Mouse (Mus musculus) naive thymus-derived CD4-positive, alpha-beta T cell, adult 2 months (primary cell): Measurements from ENCODE around the gene Hdac10.

Source experiments
- DNase-seq: peaks from one replicate; pipeline ENCODE4 v3.0.0-alpha.2; 2011; ENCODE audit warnings: low read depth

Hdac10 gene

GRCm38 (mm10) chr15:89123595-89123994, 4.9 kb downstream of the Hdac10 start:
- no peak for DNase-seq

- peak; percentile 95 for DNase-seq
Measured at GRCm38 (mm10) chr15:89122649-89123366, 5.7 kb downstream of the Hdac10 start, which contains the start of gene Tubgcp6. TSS of gene Tubgcp6 (minus strand) at chr15:89123112.

GRCm38 (mm10) chr15:89118007-89118406, 10.5 kb downstream of the Hdac10 start:
- DNase-seq = peak; percentile 70

GRCm38 (mm10) chr15:89110147-89110546, 18.4 kb downstream of the Hdac10 start:
- no peak for DNase-seq

- DNase-seq = no peak
Measured at GRCm38 (mm10) chr15:89106976-89107375, 21.5 kb downstream of the Hdac10 start.

GRCm38 (mm10) chr15:89106073-89106472, 22.4 kb downstream of the Hdac10 start:
- no peak for DNase-seq

GRCm38 (mm10) chr15:89104425-89104824, 24.1 kb downstream of the Hdac10 start:
- DNase-seq = no peak

GRCm38 (mm10) chr15:89103921-89104320, 24.6 kb downstream of the Hdac10 start:
- no peak for DNase-seq

- DNase-seq = no peak
Measured at GRCm38 (mm10) chr15:89102646-89103045, 25.9 kb downstream of the Hdac10 start.

GRCm38 (mm10) chr15:89100823-89101222, 27.7 kb downstream of the Hdac10 start:
- DNase-seq = no peak

- DNase-seq = no peak
Measured at GRCm38 (mm10) chr15:89098616-89099015, 29.9 kb downstream of the Hdac10 start.

- no peak for DNase-seq
Measured at GRCm38 (mm10) chr15:89097450-89097849, 31.1 kb downstream of the Hdac10 start.

- DNase-seq = no peak
Measured at GRCm38 (mm10) chr15:89092181-89092580, 36.3 kb downstream of the Hdac10 start.

GRCm38 (mm10) chr15:89090662-89091061, 37.8 kb downstream of the Hdac10 start:
- no peak for DNase-seq

- peak; percentile 30 for DNase-seq
Measured at GRCm38 (mm10) chr15:89089248-89090051, 39.0 kb downstream of the Hdac10 start.

- peak; percentile 77 for DNase-seq
Measured at GRCm38 (mm10) chr15:89088607-89089247, 39.8 kb downstream of the Hdac10 start, which contains the start of gene Selenoo. TSS of gene Selenoo (plus strand) at chr15:89089084.

GRCm38 (mm10) chr15:89084826-89085225, 43.7 kb downstream of the Hdac10 start:
- no peak for DNase-seq

- DNase-seq = no peak
Measured at GRCm38 (mm10) chr15:89083906-89084305, 44.6 kb downstream of the Hdac10 start.

- DNase-seq = peak; percentile 87
Measured at GRCm38 (mm10) chr15:89078208-89078836, 50.2 kb downstream of the Hdac10 start.

GRCm38 (mm10) chr15:89076156-89076731, 52.3 kb downstream of the Hdac10 start:
- peak; percentile 52 for DNase-seq

GRCm38 (mm10) chr15:89075478-89076147, 52.9 kb downstream of the Hdac10 start:
- peak; percentile 80 for DNase-seq
